Mouse (Mus musculus) layer of hippocampus, adult 9-10 months (tissue): ENCODE data around the gene Gm7876.
"Not testable (repeated sequence)": the region's sequence is repeated elsewhere in the genome, so short reads cannot be mapped to it uniquely, and the experiment has no call there.

Experiments
- DNase-seq: peaks from one replicate; pipeline ENCODE4 v3.0.0; 2022; ENCODE audit warnings: low spot score

Gm7876 gene

GRCm38 (mm10) chr14:4708938-4709337 lies at the start of gene Gm7876:
TSS of gene Gm7876 (plus strand) at chr14:4709238.
- not testable (repeated sequence) for DNase-seq

DNA sequence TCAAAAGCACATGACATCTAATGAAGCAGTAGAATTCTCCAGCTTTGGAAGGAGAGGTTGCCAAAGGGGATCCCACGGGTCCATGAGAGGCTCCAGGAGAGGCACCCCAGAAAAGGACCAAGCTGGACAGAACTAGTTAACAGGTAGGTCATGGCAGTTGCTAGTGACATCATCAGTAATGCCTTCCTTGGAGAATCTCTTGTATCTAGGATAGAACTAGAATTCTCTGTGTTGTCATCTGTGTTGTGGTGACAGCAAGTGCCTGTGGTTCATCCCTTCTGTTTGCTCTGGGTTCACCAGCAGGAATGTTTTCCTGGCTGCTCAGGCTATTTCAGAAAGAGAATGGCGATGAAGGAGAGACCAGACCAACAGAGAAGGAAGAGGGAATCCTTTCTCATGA lies 45.1 kb upstream of the Gm7876 start, which contains the start of gene Gm3239:
Gene Gm3239, plus strand, starts transcription at position 301 of the 400 bp plus-strand sequence.
- DNase-seq, result not testable (repeated sequence)

DNA sequence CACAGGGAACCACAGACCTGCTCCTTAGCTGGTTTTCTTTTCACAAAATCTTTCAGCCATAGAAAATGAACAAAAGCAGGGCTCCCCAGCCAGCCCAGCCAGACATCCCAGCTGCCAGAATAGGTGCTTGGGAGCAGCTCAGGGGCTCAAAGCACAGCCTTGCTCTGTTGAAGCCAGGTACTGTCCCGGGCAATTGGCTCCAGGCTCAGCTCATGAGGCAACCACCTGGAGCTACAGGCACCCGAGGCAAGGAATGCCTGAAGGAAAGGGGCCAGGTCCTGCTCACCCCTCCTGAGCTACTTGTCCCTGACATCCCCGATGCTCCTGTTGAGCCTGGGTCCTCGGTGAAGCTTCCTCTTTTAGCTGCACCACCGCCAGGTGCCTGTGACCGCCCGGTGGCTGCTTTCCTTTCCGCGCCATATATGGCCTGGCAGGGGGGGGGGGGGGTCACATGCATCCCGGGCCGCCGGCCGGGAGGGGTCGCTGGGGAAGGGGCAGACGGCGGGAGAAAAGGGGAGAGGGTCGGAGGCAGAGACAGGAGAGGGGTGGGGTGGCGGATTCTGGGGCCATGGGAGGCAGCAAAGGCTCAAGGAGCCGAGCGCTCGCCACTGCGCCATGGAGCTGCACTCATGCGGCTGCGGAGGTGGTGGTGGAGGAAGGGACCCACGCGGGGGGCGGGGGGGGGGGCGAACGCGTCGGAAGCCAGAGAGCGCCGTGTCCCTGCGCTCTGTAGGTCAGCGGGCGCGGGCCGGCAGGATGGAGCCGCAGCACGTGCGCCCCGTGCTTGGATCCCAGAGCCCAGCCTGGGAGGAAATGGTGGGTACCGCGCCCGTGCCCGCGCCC lies 17.2 kb downstream of the Gm7876 start, which contains the start of gene Gm3252:
Gene Gm3252, plus strand, starts transcription at position 738 of the 843 bp plus-strand sequence.
- DNase-seq, result not testable (repeated sequence)
